Mouse (Mus musculus) embryonic facial prominence, embryonic 14.5 days (tissue): ENCODE measurements around the gene Vps13a. TPM values are rescaled to one million over a fixed set of nuclear protein-coding genes. Genes with fewer than 3 reads are reported as not detected.

Source experiments
- ATAC-seq: fragments of 200-750 bp; cut with Nextera tagmentation; 2 replicates; pipeline ENCODE4 v1.8.0; 2017; ENCODE audit warnings: low read depth, moderate number of reproducible peaks, moderate TSS enrichment
- DNase-seq: peaks from one replicate; pipeline ENCODE4 v3.0.0-alpha.2; 2015; ENCODE audit warnings: low spot score
- H3K27ac ChIP-seq: fragments of 300-500 bp; sonication (generic); replicated peaks from 2 replicates; pipeline ENCODE4 v1.5.1; 2014; ENCODE audit warnings: low read depth, mild to moderate bottlenecking, low read length, moderate library complexity
- H3K27me3 ChIP-seq: fragments of 300-500 bp; sonication (generic); replicated peaks from 2 replicates; pipeline ENCODE4 v1.6.1; 2014; ENCODE audit warnings: low read length; ENCODE audit not compliant: control insufficient read depth, insufficient read depth
- H3K36me3 ChIP-seq: fragments of 300-500 bp; sonication (generic); 2 replicates; pipeline ENCODE4 v1.6.1; 2014; ENCODE audit warnings: low read length, mixed read lengths; ENCODE audit not compliant: control insufficient read depth, insufficient read depth
- H3K4me1 ChIP-seq: fragments of 300-500 bp; sonication (generic); 2 replicates; pipeline ENCODE4 v1.6.1; 2014; ENCODE audit warnings: antibody characterized with exemption, low read length; ENCODE audit not compliant: control insufficient read depth, insufficient read depth
- H3K4me2 ChIP-seq: fragments of 300-500 bp; sonication (generic); 2 replicates; pipeline ENCODE4 v1.6.1; 2014; ENCODE audit warnings: low read depth, mild to moderate bottlenecking, low read length, moderate library complexity, mixed read lengths
- H3K4me3 ChIP-seq: fragments of 300-500 bp; sonication (generic); 2 replicates; pipeline ENCODE4 v1.5.1; 2014; ENCODE audit warnings: low read depth, mild to moderate bottlenecking, low read length
- H3K9ac ChIP-seq: fragments of 300-500 bp; sonication (generic); 2 replicates; pipeline ENCODE4 v1.6.1; 2014; ENCODE audit warnings: low read depth, mild to moderate bottlenecking, low read length, moderate library complexity, mixed read lengths
- H3K9me3 ChIP-seq: fragments of 300-500 bp; sonication (generic); 2 replicates; pipeline ENCODE4 v1.6.1; 2016; ENCODE audit warnings: low read length; ENCODE audit not compliant: control insufficient read depth
- WGBS: fragments of 180-500 bp; shearing (Covaris S2); extraction: QIAGEN DNeasy Blood & Tissue Kit; methylation state at CpG from one replicate; pipeline ENCODE4 v1.1.7; 2014; 5-methylcytosine and 5-hydroxymethylcytosine counted together
- polyA plus RNA-seq: library from polyadenylated mRNA; unstranded; fragments of >200 nt; fragmentation: Nextera tagmentation; extraction: Ambion mirVana; gene quantifications from 2 replicates; pipeline ENCODE4 v1.2.1, GENCODE M21; 2014

Vps13a gene
- polyA plus RNA-seq, 1 experiment from 2014 or later: 9.5 TPM

- no peak overlapping the region for H3K27ac ChIP-seq
Measured at GRCm38 (mm10) chr19:16736854-16737253, 43.9 kb downstream of the Vps13a start.

GRCm38 (mm10) chr19:16728729-16729128 lies 52.0 kb downstream of the Vps13a start:
- Histone ChIP-seq H3K9me3 (no peaks in the 10 kb centered on the region), H3K4me1 (no peaks in the 10 kb centered on the region), H3K4me3 (no peak overlapping the region), H3K36me3 (no peaks in the 10 kb centered on the region), H3K27me3 (no peaks in the 10 kb centered on the region), H3K4me2 (no peak overlapping the region), H3K27ac (no peak overlapping the region), H3K9ac (no peak overlapping the region)
- DNase-seq (no peak), ATAC-seq (no peak)
- 44% methylated on average over 2 of the region's 2 CpGs for WGBS

More at GRCm38 (mm10) chr19:16736854-16737253, 43.9 kb downstream of the Vps13a start:
- Histone ChIP-seq H3K4me1 (no peaks in the 10 kb centered on the region), H3K9me3 (no peaks in the 10 kb centered on the region), H3K27me3 (no peaks in the 10 kb centered on the region), H3K9ac (no peak overlapping the region), H3K4me2 (no peak overlapping the region), H3K36me3 (no peaks in the 10 kb centered on the region), H3K4me3 (no peak overlapping the region)
- 86% methylated on average over 4 of the region's 4 CpGs for WGBS
- DNase-seq: no peak
- no peak for ATAC-seq

GRCm38 (mm10) chr19:16715249-16715648 lies 65.5 kb downstream of the Vps13a start:
- DNase-seq (no peak), ATAC-seq (no peak)
- H3K9ac ChIP-seq: no peak overlapping the region
- no peak overlapping the region for H3K4me3 ChIP-seq
- no peak overlapping the region for H3K4me2 ChIP-seq
- H3K4me1 ChIP-seq: no peaks in the 10 kb centered on the region
- no peaks in the 10 kb centered on the region for H3K27me3 ChIP-seq
- H3K36me3 ChIP-seq: no peaks in the 10 kb centered on the region
- no peaks in the 10 kb centered on the region for H3K9me3 ChIP-seq
- H3K27ac ChIP-seq: no peak overlapping the region
- WGBS: 85% methylated on average over 3 of the region's 3 CpGs

GRCm38 (mm10) chr19:16701790-16702189 lies 78.9 kb downstream of the Vps13a start:
- no peaks in the 10 kb centered on the region for H3K27me3 ChIP-seq
- DNase-seq (no peak), ATAC-seq (no peak)
- WGBS: 83% methylated on average over 1 of the region's 1 CpGs
- no peak overlapping the region for H3K9ac ChIP-seq
- H3K4me1 ChIP-seq: no peaks in the 10 kb centered on the region
- no peaks in the 10 kb centered on the region for H3K36me3 ChIP-seq
- no peaks in the 10 kb centered on the region for H3K9me3 ChIP-seq
- H3K27ac ChIP-seq: no peak overlapping the region
- H3K4me2 ChIP-seq: no peak overlapping the region
- H3K4me3 ChIP-seq: no peak overlapping the region

GRCm38 (mm10) chr19:16684922-16685321 lies 95.8 kb downstream of the Vps13a start:
- no peaks in the 10 kb centered on the region for H3K9me3 ChIP-seq
- no peak overlapping the region for H3K4me2 ChIP-seq
- WGBS: 91% methylated on average over 4 of the region's 4 CpGs
- H3K4me3 ChIP-seq: no peak overlapping the region
- no peak overlapping the region for H3K9ac ChIP-seq
- H3K27ac ChIP-seq: no peak overlapping the region
- no peak for DNase-seq
- no peaks in the 10 kb centered on the region for H3K27me3 ChIP-seq
- H3K4me1 ChIP-seq: no peaks in the 10 kb centered on the region
- ATAC-seq: no peak
- no peaks in the 10 kb centered on the region for H3K36me3 ChIP-seq

GRCm38 (mm10) chr19:16684210-16684609 lies 96.5 kb downstream of the Vps13a start:
- no peak overlapping the region for H3K4me3 ChIP-seq
- DNase-seq: no peak
- no peak for ATAC-seq
- no peaks in the 10 kb centered on the region for H3K36me3 ChIP-seq
- no peak overlapping the region for H3K27ac ChIP-seq
- 83% methylated on average over 2 of the region's 2 CpGs for WGBS
- no peaks in the 10 kb centered on the region for H3K4me1 ChIP-seq
- H3K27me3 ChIP-seq: no peaks in the 10 kb centered on the region
- H3K9me3 ChIP-seq: no peaks in the 10 kb centered on the region
- no peak overlapping the region for H3K9ac ChIP-seq
- H3K4me2 ChIP-seq: no peak overlapping the region

GRCm38 (mm10) chr19:16625610-16626395 lies 154.9 kb downstream of the Vps13a start:
- DNase-seq: no peak
- Histone ChIP-seq H3K27me3 (no peaks in the 10 kb centered on the region), H3K36me3 (no peaks in the 10 kb centered on the region), H3K4me3 (no peak overlapping the region), H3K9me3 (no peaks in the 10 kb centered on the region), H3K4me2 (no peak overlapping the region), H3K27ac (no peak overlapping the region), H3K4me1 (no peaks in the 10 kb centered on the region), H3K9ac (no peak overlapping the region)
- no peak for ATAC-seq
- 24% methylated on average over 14 of the region's 14 CpGs for WGBS

- Histone ChIP-seq H3K27ac (no peak overlapping the region), H3K4me3 (no peak overlapping the region), H3K9me3 (no peaks in the 10 kb centered on the region), H3K4me2 (no peak overlapping the region), H3K27me3 (no peaks in the 10 kb centered on the region), H3K4me1 (no peaks in the 10 kb centered on the region), H3K9ac (no peak overlapping the region), H3K36me3 (no peaks in the 10 kb centered on the region)
- DNase-seq: no peak
- ATAC-seq: no peak
Measured at GRCm38 (mm10) chr19:16624994-16625393, 155.7 kb downstream of the Vps13a start.

GRCm38 (mm10) chr19:16623154-16623553 lies 157.6 kb downstream of the Vps13a start:
- ATAC-seq: no peak
- Histone ChIP-seq H3K4me3 (no peak overlapping the region), H3K9me3 (no peaks in the 10 kb centered on the region), H3K4me1 (no peaks in the 10 kb centered on the region), H3K4me2 (no peak overlapping the region), H3K36me3 (no peaks in the 10 kb centered on the region), H3K27ac (no peak overlapping the region), H3K9ac (no peak overlapping the region), H3K27me3 (no peaks in the 10 kb centered on the region)
- WGBS: 83% methylated on average over 4 of the region's 4 CpGs
- no peak for DNase-seq
